Mouse (Mus musculus): Measurements from ENCODE around the gene Ube2e3. TPM values are rescaled to one million over a fixed set of nuclear protein-coding genes. Genes with fewer than 3 reads are reported as not detected.

Gene Ube2e3
- polyA plus RNA-seq, 1 experiment from 2014 or later = 215 TPM

GRCm38 (mm10) chr2:78905916-78906315 lies 38.0 kb downstream of the Ube2e3 start:
- H3K4me1 ChIP-seq = peaks cover under 1% of the 10 kb centered on the region; the same call in 1 of the 2 replicates
- 0 out of 2 replicates have a peak, but pooled peaks cover 3% of the 10 kb centered on the region for H3K9me3 ChIP-seq (replicated peaks)
- DNase-seq (ENCODE audit: low spot score) = no peak
- 85% methylated on average over 3 of the region's 3 CpGs for WGBS
- H3K27ac ChIP-seq (replicated peaks) = no peak overlapping the region
- no peaks in the 10 kb centered on the region for H3K27me3 ChIP-seq (ENCODE audit: low read depth, poor library complexity, severe bottlenecking)
- H3K36me3 ChIP-seq = peaks cover 3% of the 10 kb centered on the region; the same call in 1 of the 2 replicates
- H3K4me3 ChIP-seq = no peak overlapping the region

GRCm38 (mm10) chr2:78911516-78911915 lies 43.6 kb downstream of the Ube2e3 start:
- H3K4me1 ChIP-seq = peaks cover 7% of the 10 kb centered on the region; the same call in 1 of the 2 replicates
- H3K27me3 ChIP-seq (ENCODE audit: low read depth, poor library complexity, severe bottlenecking) = no peaks in the 10 kb centered on the region
- no peak overlapping the region for H3K4me3 ChIP-seq
- H3K36me3 ChIP-seq = peaks cover 11% of the 10 kb centered on the region
- no peak overlapping the region for H3K27ac ChIP-seq (replicated peaks)
- 0 out of 2 replicates have a peak, but pooled peaks cover 3% of the 10 kb centered on the region for H3K9me3 ChIP-seq (replicated peaks)
- no peak for DNase-seq (ENCODE audit: low spot score)

GRCm38 (mm10) chr2:78914861-78915260 lies 46.9 kb downstream of the Ube2e3 start:
- WGBS = 71% methylated on average over 2 of the region's 2 CpGs
- H3K9me3 ChIP-seq (replicated peaks) = no peaks in the 10 kb centered on the region
- H3K36me3 ChIP-seq = peaks cover 26% of the 10 kb centered on the region
- H3K4me1 ChIP-seq = peaks cover 7% of the 10 kb centered on the region; the same call in 1 of the 2 replicates
- DNase-seq (ENCODE audit: low spot score) = no peak
- H3K27me3 ChIP-seq (ENCODE audit: low read depth, poor library complexity, severe bottlenecking) = no peaks in the 10 kb centered on the region
- no peak overlapping the region for H3K27ac ChIP-seq (replicated peaks)
- no peak overlapping the region for H3K4me3 ChIP-seq

- H3K27ac ChIP-seq (replicated peaks) = no peak overlapping the region
- H3K4me1 ChIP-seq = no peaks in the 10 kb centered on the region
- WGBS = 94% methylated on average over 6 of the region's 6 CpGs
- peaks cover 36% of the 10 kb centered on the region for H3K36me3 ChIP-seq
- H3K9me3 ChIP-seq (replicated peaks) = no peaks in the 10 kb centered on the region
- no peak for DNase-seq (ENCODE audit: low spot score)
- no peak overlapping the region for H3K4me3 ChIP-seq
- no peaks in the 10 kb centered on the region for H3K27me3 ChIP-seq (ENCODE audit: low read depth, poor library complexity, severe bottlenecking)
These were observed 55.2 kb downstream of the Ube2e3 start for GRCm38 (mm10) chr2:78922980-78923674.

GRCm38 (mm10) chr2:78925807-78926206 lies 57.9 kb downstream of the Ube2e3 start:
- H3K27me3 ChIP-seq (ENCODE audit: low read depth, poor library complexity, severe bottlenecking) = no peaks in the 10 kb centered on the region
- peaks cover 16% of the 10 kb centered on the region for H3K36me3 ChIP-seq
- WGBS = 85% methylated on average over 1 of the region's 1 CpGs
- no peak overlapping the region for H3K27ac ChIP-seq (replicated peaks)
- H3K4me3 ChIP-seq = no peak overlapping the region
- no peaks in the 10 kb centered on the region for H3K4me1 ChIP-seq
- no peaks in the 10 kb centered on the region for H3K9me3 ChIP-seq (replicated peaks)
- DNase-seq (ENCODE audit: low spot score) = no peak

- 91% methylated on average over 3 of the region's 3 CpGs for WGBS
- H3K4me1 ChIP-seq = no peaks in the 10 kb centered on the region
- DNase-seq (ENCODE audit: low spot score) = no peak
- H3K4me3 ChIP-seq = no peak overlapping the region
- no peaks in the 10 kb centered on the region for H3K9me3 ChIP-seq (replicated peaks)
- no peak overlapping the region for H3K27ac ChIP-seq (replicated peaks)
- no peaks in the 10 kb centered on the region for H3K27me3 ChIP-seq (ENCODE audit: low read depth, poor library complexity, severe bottlenecking)
- peaks cover 8% of the 10 kb centered on the region for H3K36me3 ChIP-seq
These were observed 59.7 kb downstream of the Ube2e3 start for GRCm38 (mm10) chr2:78927625-78928024.

GRCm38 (mm10) chr2:78928080-78928479 lies 60.2 kb downstream of the Ube2e3 start:
- H3K4me1 ChIP-seq = no peaks in the 10 kb centered on the region
- no peak overlapping the region for H3K4me3 ChIP-seq
- no peak for DNase-seq (ENCODE audit: low spot score)
- no peaks in the 10 kb centered on the region for H3K27me3 ChIP-seq (ENCODE audit: low read depth, poor library complexity, severe bottlenecking)
- 0 out of 2 replicates have a peak, but pooled peaks cover 4% of the 10 kb centered on the region for H3K36me3 ChIP-seq
- no peaks in the 10 kb centered on the region for H3K9me3 ChIP-seq (replicated peaks)
- H3K27ac ChIP-seq (replicated peaks) = no peak overlapping the region
- 86% methylated on average over 5 of the region's 5 CpGs for WGBS

GRCm38 (mm10) chr2:78931358-78931757 lies 63.4 kb downstream of the Ube2e3 start:
- H3K36me3 ChIP-seq = 0 out of 2 replicates have a peak, but pooled peaks cover 4% of the 10 kb centered on the region
- no peaks in the 10 kb centered on the region for H3K4me1 ChIP-seq
- no peaks in the 10 kb centered on the region for H3K9me3 ChIP-seq (replicated peaks)
- no peak overlapping the region for H3K4me3 ChIP-seq
- WGBS = 53% methylated on average over 2 of the region's 2 CpGs
- no peak for DNase-seq (ENCODE audit: low spot score)
- H3K27ac ChIP-seq (replicated peaks) = no peak overlapping the region
- no peaks in the 10 kb centered on the region for H3K27me3 ChIP-seq (ENCODE audit: low read depth, poor library complexity, severe bottlenecking)

GRCm38 (mm10) chr2:78959451-78959850 lies 91.5 kb downstream of the Ube2e3 start:
- H3K4me1 ChIP-seq = peaks cover 20% of the 10 kb centered on the region
- H3K9me3 ChIP-seq (replicated peaks) = no peaks in the 10 kb centered on the region
- no peak for DNase-seq (ENCODE audit: low spot score)
- H3K27ac ChIP-seq (replicated peaks) = no peak overlapping the region
- no peaks in the 10 kb centered on the region for H3K27me3 ChIP-seq (ENCODE audit: low read depth, poor library complexity, severe bottlenecking)
- whole genome bisulfite sequencing = 57% methylated on average over 3 of the region's 3 CpGs
- H3K4me3 ChIP-seq = no peak overlapping the region
- H3K36me3 ChIP-seq = no peaks in the 10 kb centered on the region

GRCm38 (mm10) chr2:78960288-78960687 lies 92.4 kb downstream of the Ube2e3 start:
- H3K4me1 ChIP-seq = peaks cover 20% of the 10 kb centered on the region
- H3K4me3 ChIP-seq = no peak overlapping the region
- no peak overlapping the region for H3K27ac ChIP-seq (replicated peaks)
- no peaks in the 10 kb centered on the region for H3K27me3 ChIP-seq (ENCODE audit: low read depth, poor library complexity, severe bottlenecking)
- DNase-seq (ENCODE audit: low spot score) = no peak
- no peaks in the 10 kb centered on the region for H3K36me3 ChIP-seq
- WGBS = 86% methylated on average over 5 of the region's 5 CpGs
- no peaks in the 10 kb centered on the region for H3K9me3 ChIP-seq (replicated peaks)

- WGBS = 81% methylated on average over 7 of the region's 7 CpGs
- Histone ChIP-seq H3K27me3 (ENCODE audit: low read depth, poor library complexity, severe bottlenecking) (no peaks in the 10 kb centered on the region), H3K4me3 (no peak overlapping the region), H3K9me3 (replicated peaks) (no peaks in the 10 kb centered on the region), H3K36me3 (no peaks in the 10 kb centered on the region), H3K4me1 (peaks cover 20% of the 10 kb centered on the region), H3K27ac (replicated peaks) (no peak overlapping the region)
- no peak for DNase-seq (ENCODE audit: low spot score)
These were observed 93.1 kb downstream of the Ube2e3 start for GRCm38 (mm10) chr2:78961023-78961422.

- Histone ChIP-seq H3K27ac (replicated peaks) (no peak overlapping the region), H3K9me3 (replicated peaks) (no peaks in the 10 kb centered on the region), H3K36me3 (no peaks in the 10 kb centered on the region), H3K4me1 (peaks cover 20% of the 10 kb centered on the region), H3K4me3 (no peak overlapping the region), H3K27me3 (ENCODE audit: low read depth, poor library complexity, severe bottlenecking) (no peaks in the 10 kb centered on the region)
- no peak for DNase-seq (ENCODE audit: low spot score)
- 51% methylated on average over 7 of the region's 7 CpGs for WGBS
These were observed 93.7 kb downstream of the Ube2e3 start for GRCm38 (mm10) chr2:78961580-78961979.

GRCm38 (mm10) chr2:78964995-78965394 lies 97.1 kb downstream of the Ube2e3 start:
- Histone ChIP-seq H3K27me3 (ENCODE audit: low read depth, poor library complexity, severe bottlenecking) (no peaks in the 10 kb centered on the region), H3K4me3 (no peak overlapping the region), H3K27ac (replicated peaks) (no peak overlapping the region), H3K36me3 (no peaks in the 10 kb centered on the region), H3K9me3 (replicated peaks) (no peaks in the 10 kb centered on the region), H3K4me1 (peaks cover 20% of the 10 kb centered on the region)
- DNase-seq (ENCODE audit: low spot score) = no peak
- 87% methylated on average over 2 of the region's 2 CpGs for WGBS

Measured in midbrain, embryonic 10.5 days (tissue).